Mouse (Mus musculus): ENCODE measurements around the gene Pcmtd2.
A peak's percentile ranks its signal among the peaks of the same experiment; 100 is the strongest.
"Not testable (repeated sequence)": the region's sequence is repeated elsewhere in the genome, so short reads cannot be mapped to it uniquely, and the experiment has no call there.

Gene Pcmtd2

DNA sequence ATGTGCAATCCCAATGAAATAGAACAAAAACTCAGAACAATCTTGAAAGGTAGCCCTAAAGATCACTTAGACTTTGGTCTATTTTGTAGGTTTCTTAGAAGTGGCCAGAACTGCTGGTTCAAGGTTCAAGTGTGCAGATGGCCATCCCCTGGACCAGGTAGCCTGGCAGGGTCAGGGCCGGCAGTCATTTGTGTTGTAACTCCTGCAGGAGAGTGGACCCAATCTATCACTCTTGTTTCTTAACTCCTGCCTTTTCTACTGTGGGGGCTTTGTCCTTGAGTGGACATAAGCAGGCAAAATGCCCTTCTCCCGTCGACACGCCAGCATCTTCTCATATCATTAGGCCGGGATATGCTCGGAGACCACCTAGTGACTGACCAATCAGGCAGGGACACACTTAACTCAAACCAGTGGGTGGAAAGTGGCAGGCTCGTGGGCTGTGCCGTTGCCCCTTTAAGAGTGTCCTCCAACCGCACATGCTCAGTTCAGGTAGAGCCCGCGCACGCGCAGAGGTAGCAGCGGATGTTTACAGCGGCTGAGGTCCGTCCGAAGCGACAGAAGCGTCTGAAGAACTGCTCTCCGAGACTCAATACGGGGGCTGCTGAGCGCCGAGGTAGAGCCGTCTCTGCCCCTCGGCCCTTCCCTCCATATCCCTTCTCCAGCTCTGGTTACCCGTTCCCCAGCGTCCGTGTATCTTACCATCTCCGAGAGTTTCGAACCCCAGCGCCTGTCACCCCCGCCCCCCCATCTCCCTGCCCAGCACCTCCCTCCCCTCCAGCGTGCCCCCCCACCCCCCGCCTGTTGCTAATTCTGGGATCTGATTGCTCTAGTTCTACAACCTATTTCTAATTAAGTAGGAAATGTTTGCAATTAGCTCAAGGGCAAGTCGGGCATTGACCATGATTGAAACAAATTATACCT, at the start of gene Pcmtd2:
Gene Pcmtd2 (plus strand): TSS at position 483 of the 921 bp plus-strand sequence.
- peak; percentile 92 to 94 for DNase-seq (ENCODE audit: low spot score in 2 of 2)

DNA sequence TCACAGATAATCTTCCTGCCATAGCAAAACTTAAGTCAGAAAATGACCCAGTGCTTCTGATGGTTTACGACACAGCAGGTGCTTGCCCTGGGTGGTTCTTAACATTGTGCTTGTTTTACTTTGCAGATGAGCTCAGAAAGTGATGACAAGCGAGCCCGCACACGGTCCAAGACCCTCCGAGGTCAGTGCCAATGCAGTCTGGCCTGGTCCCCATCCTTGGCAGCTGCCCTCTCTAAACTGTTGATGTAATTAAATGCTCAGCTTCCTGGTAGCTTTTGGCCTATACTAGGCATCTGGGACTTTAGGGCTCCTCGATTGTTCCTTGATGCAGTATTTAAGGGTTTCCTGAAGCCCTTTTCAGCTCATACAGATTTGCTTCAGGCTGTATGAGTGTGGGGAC, 48.3 kb upstream of the Pcmtd2 start:
- DNase-seq (ENCODE audit: low spot score in 2 of 2), result no peak

DNA sequence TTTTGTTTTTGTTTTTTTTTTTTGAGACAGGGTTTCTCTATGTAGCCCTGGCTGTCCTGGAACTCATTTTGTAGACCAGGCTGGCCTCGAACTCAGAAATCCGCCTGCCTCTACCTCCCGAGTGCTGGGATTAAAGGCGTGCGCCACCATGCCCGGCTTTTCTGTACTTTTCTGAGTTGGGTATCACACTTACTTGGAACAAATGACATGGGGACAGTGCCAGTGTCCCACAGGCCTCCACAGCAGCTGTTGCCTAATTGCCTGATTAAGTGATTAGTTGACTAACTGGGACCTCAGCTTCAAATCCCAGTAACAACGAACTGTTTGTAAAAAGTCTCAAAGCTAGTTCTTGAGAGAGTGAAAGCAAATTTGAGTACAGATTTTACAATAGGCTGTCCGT, 44.5 kb upstream of the Pcmtd2 start:
- DNase-seq (ENCODE audit: low spot score in 2 of 2), result not testable (repeated sequence)

DNA sequence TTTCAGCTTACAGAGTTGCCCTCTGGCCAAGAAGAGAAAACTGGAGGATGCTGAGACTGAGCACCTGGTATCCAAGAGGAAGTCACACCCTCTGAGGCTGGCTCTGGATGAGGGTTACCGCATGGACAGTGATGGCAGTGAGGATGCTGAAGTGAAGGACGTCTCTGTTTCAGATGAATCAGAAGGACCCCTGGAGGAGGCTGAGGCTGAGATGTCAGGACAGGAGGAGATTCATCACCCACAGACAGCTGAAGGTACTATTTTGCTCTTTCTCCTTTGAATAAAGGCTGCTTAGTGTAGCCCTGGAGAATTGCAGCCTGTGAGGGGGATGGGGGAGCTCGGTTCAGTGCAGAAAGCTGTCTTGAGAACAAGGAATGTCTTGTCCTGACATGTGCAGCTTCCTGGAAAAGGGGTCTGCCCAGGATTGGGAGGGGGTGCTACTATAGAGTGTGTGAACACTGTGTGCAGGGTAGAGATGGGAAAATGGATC, 42.0 kb upstream of the Pcmtd2 start:
- DNase-seq (ENCODE audit: low spot score in 2 of 2), result no peak

DNA sequence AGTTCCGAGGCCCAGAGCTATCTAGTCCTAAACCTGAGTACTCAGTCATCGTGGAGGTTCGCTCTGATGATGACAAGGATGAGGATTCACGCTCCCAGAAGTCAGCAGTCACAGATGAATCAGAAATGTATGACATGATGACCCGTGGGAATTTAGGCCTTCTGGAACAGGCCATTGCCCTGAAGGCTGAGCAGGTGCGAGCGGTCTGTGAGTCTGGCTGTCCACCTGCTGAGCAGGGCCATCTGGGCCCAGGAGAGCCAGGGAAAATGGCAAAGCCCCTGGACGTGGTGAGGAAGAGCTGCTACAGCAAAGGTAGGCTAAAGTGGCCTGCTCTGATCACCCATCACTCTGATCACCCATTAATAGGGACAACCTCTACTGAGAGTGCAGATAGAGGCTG, 40.0 kb upstream of the Pcmtd2 start:
- DNase-seq (ENCODE audit: low spot score in 2 of 2), result no peak

GRCm38 (mm10) chr2:181829032-181829650, 8.5 kb upstream of the Pcmtd2 start:
- DNase-seq (ENCODE audit: low spot score in 2 of 2), result no peak

- no peak for DNase-seq (ENCODE audit: low spot score in 2 of 2)
Observed at GRCm38 (mm10) chr2:181832745-181833144, 4.9 kb upstream of the Pcmtd2 start.

- DNase-seq (ENCODE audit: low spot score in 2 of 2), result peak in 1 of 2 experiments; percentile 5
Observed at GRCm38 (mm10) chr2:181838293-181838680, 633 bp downstream of the Pcmtd2 start.

GRCm38 (mm10) chr2:181845709-181846394, 8.2 kb downstream of the Pcmtd2 start:
- DNase-seq (ENCODE audit: low spot score in 2 of 2), result no peak

GRCm38 (mm10) chr2:181863791-181864535, 26.3 kb downstream of the Pcmtd2 start, which contains the start of gene Polr3k:
TSS of gene Polr3k (plus strand) at chr2:181864337.
- peak; percentile 94 to 95 for DNase-seq (ENCODE audit: low spot score in 2 of 2)

- DNase-seq (ENCODE audit: low spot score in 2 of 2), result no peak
Observed at GRCm38 (mm10) chr2:181864536-181864860, 26.8 kb downstream of the Pcmtd2 start.

- peak; percentile 34 to 53 for DNase-seq (ENCODE audit: low spot score in 2 of 2)
Observed at GRCm38 (mm10) chr2:181866931-181867330, 29.3 kb downstream of the Pcmtd2 start.

DNA sequence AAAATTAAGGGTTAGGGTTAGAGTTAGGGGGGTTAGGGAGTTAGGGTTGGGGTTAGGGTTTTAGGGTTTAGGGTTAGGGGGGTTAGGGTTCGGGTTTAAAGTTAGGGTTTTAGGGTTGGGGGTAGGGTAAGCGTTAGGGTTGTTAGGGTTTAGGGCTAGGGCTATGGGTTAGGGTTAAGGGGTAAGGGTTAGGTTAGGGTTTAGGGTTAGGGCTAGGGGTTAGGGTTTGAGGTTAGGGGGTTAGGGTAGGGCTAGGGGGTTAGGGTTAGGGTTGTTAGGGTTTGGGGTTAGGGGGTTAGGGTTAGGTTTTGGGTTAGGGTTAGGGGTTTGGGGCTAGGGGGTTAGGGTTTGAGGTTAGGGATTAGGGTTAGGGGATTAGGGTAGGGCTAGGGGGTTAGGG, 33.4 kb downstream of the Pcmtd2 start:
- DNase-seq (ENCODE audit: low spot score in 2 of 2), result no peak

- no peak for DNase-seq (ENCODE audit: low spot score in 2 of 2)
Observed at GRCm38 (mm10) chr2:181878903-181879302, 41.2 kb downstream of the Pcmtd2 start.

GRCm38 (mm10) chr2:181883022-181883749, 45.5 kb downstream of the Pcmtd2 start:
- no peak for DNase-seq (ENCODE audit: low spot score in 2 of 2)

Data from spleen, postnatal 36 days (tissue).